Mouse (Mus musculus) frontal cortex, adult 2 months (tissue): ENCODE measurements at regions not wholly inside any gene's neighbourhood (a gene's known extent, or its start where the extent isn't known, plus 50 kb on each side); places are given as distances from the start of the nearest gene placed in this dataset.

Experiments
- DNase-seq, 2 experiments: peaks; one replicate each; pipeline ENCODE4 v3.0.0; 2022; ENCODE audit warnings: low spot score in 1 of 2; ENCODE audit errors: extremely low spot score in 1 of 2

GRCm38 (mm10) chr10:126169874-126170163, 203.9 kb downstream of the Lrig3 start:
- DNase-seq, result peak in 1 of 2 experiments; percentile 58

- no peak for DNase-seq
Measured at GRCm38 (mm10) chr10:126176759-126177473, 210.9 kb downstream of the Lrig3 start.

GRCm38 (mm10) chr10:126182386-126182785, 216.4 kb downstream of the Lrig3 start:
- DNase-seq, result no peak

GRCm38 (mm10) chr10:126183961-126184360, 218.0 kb downstream of the Lrig3 start:
- no peak for DNase-seq

GRCm38 (mm10) chr10:126185410-126185809, 219.4 kb downstream of the Lrig3 start:
- DNase-seq, result no peak

- DNase-seq, result no peak
Measured at GRCm38 (mm10) chr10:126186086-126186485, 220.1 kb downstream of the Lrig3 start.

GRCm38 (mm10) chr10:126189001-126189400, 223.0 kb downstream of the Lrig3 start:
- peak in 1 of 2 experiments; percentile 3 for DNase-seq
